In the genomic region with DNA sequence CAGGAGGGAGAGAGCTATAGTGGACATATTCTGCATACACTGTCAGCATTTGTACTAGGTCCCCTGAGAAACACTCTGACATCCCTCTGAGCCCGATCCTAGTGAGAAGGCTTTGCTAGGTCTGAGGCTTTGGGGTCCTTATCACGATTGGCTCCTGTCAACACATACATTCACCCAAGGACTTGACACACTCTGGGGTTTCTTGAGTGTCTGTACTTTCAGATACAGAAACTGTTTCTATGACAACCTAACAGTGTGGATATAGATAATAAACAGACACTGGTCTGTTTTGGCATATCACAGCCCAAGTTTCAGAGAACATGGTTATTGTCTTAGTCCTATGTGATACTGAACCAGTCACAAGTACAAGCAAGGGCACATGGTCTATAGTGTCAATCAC, we compare ENCODE assay signal across 26 mouse cellular contexts. TPM values are rescaled to one million over a fixed set of nuclear protein-coding genes. Genes with fewer than 3 reads are reported as not detected.
DNase-seq lines count a peak whose midpoint lies in the region; ATAC-seq and TF ChIP-seq lines count a peak whose summit lies in the region.
"Had no signal": no experiment of that assay in that cellular context is flagged by ENCODE, and none has a peak within 500 bp of the region (broad histone marks: within the 10 kb centered on the region; RNA-seq: fewer than 3 reads in every experiment).

No protein-coding gene starts in this region.

- H3K27ac ChIP-seq in heart, embryonic 11.5 days (ENCODE audit: low read depth, low read length) = no peak overlapping the region
- no peak overlapping the region; the same call in 1 of the 2 replicates for H3K27ac ChIP-seq in heart, adult 2 months
- no peak overlapping the region for H3K27ac ChIP-seq in liver, embryonic 11.5 days (ENCODE audit: low read depth, low read length)
- H3K27ac ChIP-seq: heart, embryonic 15.5 days; hindbrain, embryonic 15.5 days; stomach, embryonic 15.5 days had no signal

- H3K9ac ChIP-seq in heart, embryonic 11.5 days (ENCODE audit: low read depth, low read length) = no peak overlapping the region
- no peak overlapping the region for H3K9ac ChIP-seq in heart, adult 2 months (ENCODE audit: low read depth, low read length)
- H3K9ac ChIP-seq in liver, embryonic 11.5 days (ENCODE audit: low read depth, low read length) = no peak overlapping the region
- H3K9ac ChIP-seq: heart, embryonic 15.5 days; hindbrain, embryonic 15.5 days; stomach, embryonic 15.5 days had no signal

- no peaks in the 10 kb centered on the region for H3K9me3 ChIP-seq in heart, embryonic 11.5 days (replicated peaks; ENCODE audit: control insufficient read depth, low read length)
- H3K9me3 ChIP-seq in liver, embryonic 11.5 days (ENCODE audit: control insufficient read depth, low read length) = no peaks in the 10 kb centered on the region
- H3K9me3 ChIP-seq: heart, embryonic 15.5 days; hindbrain, embryonic 15.5 days; stomach, embryonic 15.5 days had no signal

- no peaks in the 10 kb centered on the region for H3K36me3 ChIP-seq in heart, embryonic 11.5 days (ENCODE audit: control insufficient read depth, insufficient read depth, low read length)
- no peaks in the 10 kb centered on the region; the same call in 1 of the 2 replicates for H3K36me3 ChIP-seq in heart, adult 2 months (ENCODE audit: control insufficient read depth, insufficient read depth, low read length)
- H3K36me3 ChIP-seq in liver, embryonic 11.5 days (ENCODE audit: control insufficient read depth, insufficient read depth, low read length) = no peaks in the 10 kb centered on the region
- H3K36me3 ChIP-seq: heart, embryonic 15.5 days; hindbrain, embryonic 15.5 days; stomach, embryonic 15.5 days had no signal

- TF ChIP-seq EP300 in heart, adult 2 months (IDR thresholded peaks at IDR 0.05; ENCODE audit: insufficient read depth, low read depth, low read length) = no peak

- peak; percentile 31; the same call in 1 of the 2 replicates for ATAC-seq in heart, embryonic 11.5 days (replicated peaks; ENCODE audit: insufficient number of reproducible peaks, low FRiP score, low TSS enrichment)
- ATAC-seq in liver, embryonic 11.5 days (replicated peaks; ENCODE audit: low FRiP score) = peak; percentile 94
- peak; percentile 99 for ATAC-seq in megakaryocyte-erythroid progenitor cell, adult 5-6 weeks (replicated peaks; ENCODE audit: low FRiP score, low TSS enrichment, poor library complexity, severe bottlenecking)
- ATAC-seq in monocyte, adult 5-6 weeks (replicated peaks; ENCODE audit: insufficient number of reproducible peaks, low FRiP score, low TSS enrichment, poor library complexity, severe bottlenecking) = no peak
- ATAC-seq: forebrain, embryonic 14.5 days had no signal

- no peak for TF ChIP-seq POLR2A in heart, adult 2 months (IDR thresholded peaks at IDR 0.05; ENCODE audit: insufficient read depth, low read depth, low read length)

- intact Hi-C loops in heart, adult 2 months (cut with DNase I) = loop anchor here (2.0 kb wide), 2 partner anchors 18 to 20 kb away; partner anchors contain the start of gene Tppp

- 0 out of 2 replicates have a peak, but pooled peaks cover 6% of the 10 kb centered on the region for H3K4me1 ChIP-seq in heart, embryonic 11.5 days (ENCODE audit: control insufficient read depth, insufficient read depth, low read length)
- H3K4me1 ChIP-seq in heart, adult 2 months (ENCODE audit: control insufficient read depth, insufficient read depth, low read length) = peaks cover 5% of the 10 kb centered on the region
- H3K4me1 ChIP-seq in liver, embryonic 11.5 days (replicated peaks; ENCODE audit: control insufficient read depth, insufficient read depth, low read length) = no peaks in the 10 kb centered on the region; the same call in none of the 2 replicates
- H3K4me1 ChIP-seq: hindbrain, embryonic 15.5 days; stomach, embryonic 15.5 days had no signal

- H3K4me2 ChIP-seq in heart, embryonic 11.5 days = no peak overlapping the region
- peak overlapping the region; percentile 4; the same call in 1 of the 2 replicates for H3K4me2 ChIP-seq in liver, embryonic 11.5 days
- H3K4me2 ChIP-seq: heart, embryonic 15.5 days; hindbrain, embryonic 15.5 days; stomach, embryonic 15.5 days had no signal

- no peak for DNase-seq in heart, adult 2 months
- DNase-seq in c-Kit-positive CD71-positive TER-119-positive erythroid progenitor cells, embryonic 14.5 days (ENCODE audit: low spot score) = peak; percentile 65
- DNase-seq in liver, embryonic 11.5 days (ENCODE audit: low spot score) = no peak
- no peak for DNase-seq in kidney, postnatal 14 days
- DNase-seq: adrenal gland, postnatal 25 days; cerebellum, adult 9-11 months; embryo, embryonic 11 days; kidney, adult 2 months; layer of hippocampus, postnatal 36 days; lung, postnatal 14 days; right cerebral cortex, adult 18-20 months; spleen, adult 18-20 months had no signal

- no peak for TF ChIP-seq CTCF in heart, adult 2 months (IDR thresholded peaks at IDR 0.05)

- H3K4me3 ChIP-seq in heart, embryonic 11.5 days (ENCODE audit: low read depth, low read length) = no peak overlapping the region
- no peak overlapping the region for H3K4me3 ChIP-seq in heart, adult 2 months
- no peak overlapping the region for H3K4me3 ChIP-seq in liver, embryonic 11.5 days (ENCODE audit: low read depth, low read length)
- H3K4me3 ChIP-seq: heart, embryonic 15.5 days; hindbrain, embryonic 15.5 days; stomach, embryonic 15.5 days had no signal

- WGBS in heart, embryonic 11.5 days (ENCODE audit: insufficient replicate concordance) = 10% methylated on average over 2 of the region's 2 CpGs
- 30% methylated on average over 2 of the region's 2 CpGs for WGBS in heart, adult 2 months
- 30% methylated on average over 2 of the region's 2 CpGs for WGBS in liver, embryonic 11.5 days

- 0 out of 2 replicates have a peak, but pooled peaks cover 1% of the 10 kb centered on the region for H3K79me2 ChIP-seq in heart, adult 2 months (replicated peaks; ENCODE audit: control insufficient read depth, insufficient read depth, low read length)

- no peaks in the 10 kb centered on the region for H3K27me3 ChIP-seq in heart, embryonic 11.5 days (ENCODE audit: control insufficient read depth, insufficient read depth, low read length)
- H3K27me3 ChIP-seq in heart, adult 2 months (ENCODE audit: control insufficient read depth, insufficient read depth, low read length) = 0 out of 2 replicates have a peak, but pooled peaks cover 2% of the 10 kb centered on the region
- H3K27me3 ChIP-seq in liver, embryonic 11.5 days (replicated peaks; ENCODE audit: control insufficient read depth, insufficient read depth, low read length) = no peaks in the 10 kb centered on the region
- H3K27me3 ChIP-seq: CH12.LX; heart, embryonic 15.5 days; hindbrain, embryonic 15.5 days; stomach, embryonic 15.5 days had no signal

RNA-seq across cellular contexts. Expression of gene Tppp, which starts 18.4 kb away (rescaled TPM):
- polyA plus RNA-seq in heart, embryonic 11.5 days (2014; fragmentation: Nextera tagmentation; extraction: Ambion mirVana) = 2.7 and 3.2 TPM in 2 replicates
- total RNA-seq in heart, adult 2 months (2021) = 10 to 100 TPM; 14.3 to 15.6 TPM
- 13.3 and 24.5 TPM in 2 replicates for polyA plus RNA-seq in heart, adult 2 months (2012; rRNA removed)
- polyA plus RNA-seq in liver, embryonic 11.5 days (2014; fragmentation: Nextera tagmentation; extraction: Ambion mirVana) = 0.14 and 0.32 TPM in 2 replicates
- total RNA-seq in megakaryocyte-erythroid progenitor cell, adult 5-6 weeks (2014; fragmentation: Nextera tagmentation) = 0.63 and 5.7 TPM in 2 replicates
- 0.15 and 0.66 TPM in 2 replicates for total RNA-seq in megakaryocyte-erythroid progenitor cell, adult 5-6 weeks (2017)
- 2.7 to 5.5 TPM (median 3.5 TPM) in 3 replicates for total RNA-seq in monocyte, adult 5-6 weeks (2017)

RNA-seq across cellular contexts. Expression of gene Zdhhc11, which starts 27.1 kb away (rescaled TPM):
- not detected in 2 replicates for polyA plus RNA-seq in heart, embryonic 11.5 days (2014; fragmentation: Nextera tagmentation; extraction: Ambion mirVana)
- total RNA-seq in heart, adult 2 months (2021) = not detected
- polyA plus RNA-seq in heart, adult 2 months (2012; rRNA removed) = not detected in 2 replicates
- polyA plus RNA-seq in liver, embryonic 11.5 days (2014; fragmentation: Nextera tagmentation; extraction: Ambion mirVana) = not detected in 2 replicates
- total RNA-seq in megakaryocyte-erythroid progenitor cell, adult 5-6 weeks (2014; fragmentation: Nextera tagmentation) = not detected in 2 replicates
- total RNA-seq in megakaryocyte-erythroid progenitor cell, adult 5-6 weeks (2017) = not detected in 2 replicates
- not detected in 3 replicates for total RNA-seq in monocyte, adult 5-6 weeks (2017)
- total RNA-seq: adrenal gland, postnatal 25 days; CH12.LX; gastrocnemius, postnatal 4 days; layer of hippocampus, postnatal 36 days; left cerebral cortex, postnatal 36 days; liver, adult 2 months; midbrain, postnatal 0 days had no signal
- polyA plus RNA-seq: forebrain, embryonic 14.5 days; heart, embryonic 15.5 days; hindbrain, embryonic 15.5 days; kidney, adult 2 months; large intestine, adult 2 months; liver, adult 2 months; midbrain, postnatal 0 days; neural tube, embryonic 11.5 days; stomach, embryonic 15.5 days had no signal

RNA-seq across cellular contexts. Expression of gene Brd9, which starts 53.1 kb away (rescaled TPM):
- 41.7 and 47.0 TPM in 2 replicates for polyA plus RNA-seq in heart, embryonic 11.5 days (2014; fragmentation: Nextera tagmentation; extraction: Ambion mirVana)
- 10 to 100 TPM; 20.3 to 21.3 TPM for total RNA-seq in heart, adult 2 months (2021)
- polyA plus RNA-seq in heart, adult 2 months (2012; rRNA removed) = 25.7 and 38.8 TPM in 2 replicates
- polyA plus RNA-seq in liver, embryonic 11.5 days (2014; fragmentation: Nextera tagmentation; extraction: Ambion mirVana) = 32.4 and 33.5 TPM in 2 replicates
- total RNA-seq in megakaryocyte-erythroid progenitor cell, adult 5-6 weeks (2014; fragmentation: Nextera tagmentation) = 27.7 and 39.5 TPM in 2 replicates
- 63.8 and 65.3 TPM in 2 replicates for total RNA-seq in megakaryocyte-erythroid progenitor cell, adult 5-6 weeks (2017)
- total RNA-seq in monocyte, adult 5-6 weeks (2017) = 129 to 150 TPM (median 134 TPM) in 3 replicates

RNA-seq across cellular contexts. Expression of gene Trip13, which starts 53.2 kb away (rescaled TPM):
- polyA plus RNA-seq in heart, embryonic 11.5 days (2014; fragmentation: Nextera tagmentation; extraction: Ambion mirVana) = 36.5 and 37.5 TPM in 2 replicates
- under 1 TPM; 0.14 to 0.21 TPM for total RNA-seq in heart, adult 2 months (2021)
- 0.20 and 0.27 TPM in 2 replicates for polyA plus RNA-seq in heart, adult 2 months (2012; rRNA removed)
- polyA plus RNA-seq in liver, embryonic 11.5 days (2014; fragmentation: Nextera tagmentation; extraction: Ambion mirVana) = 60.4 and 61.5 TPM in 2 replicates
- total RNA-seq in megakaryocyte-erythroid progenitor cell, adult 5-6 weeks (2014; fragmentation: Nextera tagmentation) = 37.5 and 52.5 TPM in 2 replicates
- total RNA-seq in megakaryocyte-erythroid progenitor cell, adult 5-6 weeks (2017) = 46.2 and 52.3 TPM in 2 replicates
- 1.4 to 3.0 TPM (median 2.7 TPM) in 3 replicates for total RNA-seq in monocyte, adult 5-6 weeks (2017)
